ENCODE assay signal across 8 mouse cellular contexts in the genomic region with DNA sequence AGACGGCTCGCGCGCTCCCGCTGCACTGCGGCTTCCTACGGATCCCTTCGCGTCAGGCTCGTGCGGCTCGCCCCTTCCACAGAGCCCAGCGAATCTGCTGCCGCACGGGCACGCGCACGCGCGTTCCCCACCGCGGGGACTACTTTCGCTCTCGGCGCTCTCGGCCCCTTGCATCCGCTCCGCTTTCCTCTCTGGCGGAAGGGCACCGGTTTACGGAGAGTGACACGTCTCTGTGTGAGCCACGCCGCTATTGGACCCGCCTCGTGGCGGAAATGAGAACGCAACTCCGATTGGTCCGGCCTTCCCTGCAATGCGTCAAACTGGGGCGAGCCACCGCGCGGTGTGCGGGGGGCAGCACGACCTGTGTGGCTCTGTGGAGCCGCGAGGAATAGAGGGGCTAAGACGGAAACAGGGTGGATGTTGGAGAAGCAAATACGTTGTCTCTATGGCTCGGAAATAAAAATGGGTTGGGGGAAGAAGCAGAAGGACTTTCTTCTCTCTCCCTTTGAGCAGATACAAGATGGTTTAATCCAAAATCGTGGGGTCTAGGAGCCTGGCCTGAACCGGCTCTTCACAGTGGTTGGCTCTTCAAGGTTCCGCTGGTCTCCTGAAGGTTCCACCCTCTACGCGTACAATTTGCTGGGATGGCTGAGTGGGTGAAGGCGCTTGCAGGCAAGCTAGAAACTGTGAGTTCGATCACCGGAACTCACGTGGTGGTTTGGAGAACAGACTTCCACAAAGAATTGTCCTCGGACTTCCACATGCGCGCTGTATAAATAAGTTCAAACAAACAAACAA. TPM values are rescaled to one million over a fixed set of nuclear protein-coding genes. Genes with fewer than 3 reads are reported as not detected.
DNase-seq lines count a peak whose midpoint lies in the region; ATAC-seq lines count a peak whose summit lies in the region.

A gene (minus strand): TSS at position 78 of the 798 bp plus-strand sequence.

- H3K9me3 ChIP-seq in hindbrain, embryonic 12.5 days (replicated peaks), result no peaks in the 10 kb centered on the region

- peaks cover 37% of the 10 kb centered on the region for H3K4me1 ChIP-seq in hindbrain, embryonic 12.5 days

- no peaks in the 10 kb centered on the region for H3K27me3 ChIP-seq in hindbrain, embryonic 12.5 days

- peak within 1 kb of the TSS; percentile 92 for H3K4me3 ChIP-seq in hindbrain, embryonic 12.5 days

- peak within 1 kb of the TSS; percentile 98 for H3K9ac ChIP-seq in hindbrain, embryonic 12.5 days

- H3K27ac ChIP-seq in hindbrain, embryonic 12.5 days, result peak within 1 kb of the TSS; percentile 99

- H3K36me3 ChIP-seq in hindbrain, embryonic 12.5 days, result peaks cover 6% of the 10 kb centered on the region

- 2% methylated on average over 60 of the region's 64 CpGs for WGBS in hindbrain, embryonic 12.5 days

- DNase-seq in NIH3T3 (ENCODE audit: low read depth), result peak; percentile 100
- DNase-seq in cerebellum, postnatal 10 days, result peak; percentile 99 to 100
- DNase-seq in frontal cortex, postnatal 10 days (ENCODE audit: low spot score in 2 of 2), result peak; percentile 98 to 100
- peak; percentile 100 for DNase-seq in layer of hippocampus, postnatal 14 days (ENCODE audit: low spot score in 2 of 2)
- peak; percentile 99 for DNase-seq in lung, postnatal 14 days
- peak; percentile 100 for DNase-seq in retina, adult 2 months (ENCODE audit: low read depth, low spot score)
- DNase-seq in thymus, postnatal 36 days, result peak; percentile 100

- peak within 1 kb of the TSS; percentile 91 for H3K4me2 ChIP-seq in hindbrain, embryonic 12.5 days (replicated peaks)

- ATAC-seq in hindbrain, embryonic 12.5 days (ENCODE audit: low FRiP score), result peak; percentile 93

RNA-seq across cellular contexts. Expression of the gene that starts here (rescaled TPM):
- polyA plus RNA-seq in hindbrain, embryonic 12.5 days (2016; fragmentation: Nextera tagmentation; extraction: Ambion mirVana), result 185 and 210 TPM in 2 replicates
- 1,000 to 10,000 TPM; 2,318 to 2,416 TPM for total RNA-seq in layer of hippocampus, postnatal 14 days (2021)

Comparison
In these comparisons a context has a peak if more than half of its experiments do, and no peak if none do; other contexts are left out.
1. Peak in every context shown above with its lines: DNase-seq, ATAC-seq, H3K4me3 ChIP-seq and H3K27ac ChIP-seq.